Mouse (Mus musculus) lung, embryonic 14.5 days (tissue): ENCODE data around the gene Akap2. TPM values are rescaled to one million over a fixed set of nuclear protein-coding genes. Genes with fewer than 3 reads are reported as not detected.

Experiments
- ATAC-seq: fragments of 200-750 bp; cut with Nextera tagmentation; 2 replicates; pipeline ENCODE4 v1.8.0; 2017; ENCODE audit warnings: mild to moderate bottlenecking, moderate TSS enrichment, moderate library complexity; ENCODE audit not compliant: insufficient read depth
- DNase-seq: peaks from one replicate; pipeline ENCODE4 v3.0.0-alpha.2; 2015
- H3K27ac ChIP-seq: fragments of 300-500 bp; sonication (generic); 2 replicates; pipeline ENCODE4 v1.5.1; 2014; ENCODE audit warnings: low read depth, mild to moderate bottlenecking, moderate library complexity
- H3K27me3 ChIP-seq: fragments of 300-500 bp; sonication (generic); 2 replicates; pipeline ENCODE4 v1.6.1; 2014; ENCODE audit warnings: low read length, control low read depth; ENCODE audit not compliant: insufficient read depth
- H3K36me3 ChIP-seq: fragments of 300-500 bp; sonication (generic); 2 replicates; pipeline ENCODE4 v1.6.1; 2014; ENCODE audit warnings: control low read depth; ENCODE audit not compliant: insufficient read depth
- H3K4me1 ChIP-seq: fragments of 300-500 bp; sonication (generic); 2 replicates; pipeline ENCODE4 v1.6.1; 2014; ENCODE audit warnings: antibody characterized with exemption, control low read depth; ENCODE audit not compliant: insufficient read depth
- H3K4me2 ChIP-seq: fragments of 300-500 bp; sonication (generic); 2 replicates; pipeline ENCODE4 v1.6.1; 2014; ENCODE audit warnings: mild to moderate bottlenecking
- H3K4me3 ChIP-seq: fragments of 300-500 bp; sonication (generic); 2 replicates; pipeline ENCODE4 v1.5.1; 2014; ENCODE audit warnings: low read depth, low read length
- H3K9ac ChIP-seq: fragments of 300-500 bp; sonication (generic); 2 replicates; pipeline ENCODE4 v1.6.1; 2014
- H3K9me3 ChIP-seq: fragments of 300-500 bp; sonication (generic); 2 replicates; pipeline ENCODE4 v1.6.1; 2016; ENCODE audit warnings: low read depth, low read length, control low read depth
- CTCF ChIP-seq: IDR thresholded peaks from 2 replicates; pipeline ENCODE4 v1.5.1; 2016; ENCODE audit warnings: antibody characterized with exemption, low read depth
- WGBS: fragments of 180-500 bp; shearing (Covaris S2); extraction: QIAGEN DNeasy Blood & Tissue Kit; methylation state at CpG from one replicate; pipeline ENCODE4 v1.1.7; 2014; 5-methylcytosine and 5-hydroxymethylcytosine counted together
- polyA plus RNA-seq: library from polyadenylated mRNA; unstranded; fragments of >200 nt; fragmentation: Nextera tagmentation; extraction: Ambion mirVana; gene quantifications from 2 replicates; pipeline ENCODE4 v1.2.1, GENCODE M21; 2014

Gene Akap2
- polyA plus RNA-seq, 1 experiment from 2014 or later = 51.9 TPM

DNA sequence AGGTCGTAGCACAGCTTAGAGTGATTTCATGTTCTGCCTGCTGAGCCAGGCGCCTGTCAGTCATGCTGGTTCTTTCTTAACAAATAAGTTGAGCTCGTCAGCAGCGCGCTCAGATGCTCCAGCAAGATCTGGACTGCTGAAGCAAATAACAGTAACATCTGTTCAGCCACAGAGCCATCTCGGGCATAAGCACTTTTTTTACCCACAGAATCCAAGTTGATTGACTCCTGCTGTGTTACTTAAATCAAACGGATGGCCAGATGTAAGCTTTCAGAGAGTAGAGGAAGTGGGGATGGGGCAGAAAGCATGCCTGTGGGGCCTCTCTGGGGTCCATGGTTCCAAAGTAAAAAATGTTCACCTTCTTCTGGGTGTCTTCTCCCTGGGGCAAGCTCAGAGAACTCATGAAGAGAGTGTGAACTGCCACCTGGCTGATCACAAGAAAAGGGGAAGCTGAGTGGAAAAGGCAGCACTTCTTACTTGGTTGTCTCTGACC, 3.5 kb downstream of the Akap2 start:
- DNase-seq = peak; percentile 56
- no peak overlapping the region for H3K4me3 ChIP-seq

DNA sequence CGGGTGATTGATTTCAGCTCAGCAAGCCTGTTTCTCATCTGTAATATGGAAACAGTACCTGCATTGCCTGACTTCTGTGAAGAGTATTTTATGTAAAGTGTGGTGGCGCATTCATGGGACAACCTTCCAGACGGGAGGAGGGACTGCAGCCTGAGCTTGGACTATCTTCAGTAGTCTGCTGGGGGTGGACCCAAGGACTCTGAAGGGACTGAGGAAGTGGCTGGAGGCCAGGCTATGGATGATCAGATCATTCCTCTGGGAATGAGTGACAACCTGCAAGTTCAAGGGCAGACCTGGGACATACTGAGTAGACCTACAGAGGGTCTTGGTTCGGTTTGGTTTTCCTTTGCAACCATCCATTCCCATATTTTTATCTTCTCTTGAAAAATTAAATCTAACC, 4.8 kb downstream of the Akap2 start:
- no peak for TF ChIP-seq CTCF
- Histone ChIP-seq H3K4me3 (no peak overlapping the region), H3K4me1 (no peaks in the 10 kb centered on the region), H3K36me3 (peaks cover 3% of the 10 kb centered on the region; the same call in 1 of the 2 replicates), H3K9ac (no peak overlapping the region), H3K27me3 (no peaks in the 10 kb centered on the region), H3K9me3 (no peaks in the 10 kb centered on the region), H3K27ac (no peak overlapping the region), H3K4me2 (no peak overlapping the region)
- 88% methylated on average over 4 of the region's 4 CpGs for WGBS
- DNase-seq = no peak
- ATAC-seq = no peak

More for the DNA sequence above, 3.5 kb downstream of the Akap2 start:
- no peaks in the 10 kb centered on the region for H3K4me1 ChIP-seq
- no peaks in the 10 kb centered on the region for H3K9me3 ChIP-seq
- 36% methylated on average over 7 of the region's 7 CpGs for WGBS
- no peak for ATAC-seq
- peaks cover 3% of the 10 kb centered on the region; the same call in 1 of the 2 replicates for H3K36me3 ChIP-seq
- no peaks in the 10 kb centered on the region for H3K27me3 ChIP-seq
- no peak overlapping the region for H3K9ac ChIP-seq
- H3K27ac ChIP-seq = no peak overlapping the region
- H3K4me2 ChIP-seq = no peak overlapping the region
- no peak for TF ChIP-seq CTCF

- DNase-seq = peak; percentile 36
- 60% methylated on average over 2 of the region's 2 CpGs for WGBS
Measured at GRCm38 (mm10) chr4:57723659-57724058, 6.2 kb downstream of the Akap2 start.

DNA sequence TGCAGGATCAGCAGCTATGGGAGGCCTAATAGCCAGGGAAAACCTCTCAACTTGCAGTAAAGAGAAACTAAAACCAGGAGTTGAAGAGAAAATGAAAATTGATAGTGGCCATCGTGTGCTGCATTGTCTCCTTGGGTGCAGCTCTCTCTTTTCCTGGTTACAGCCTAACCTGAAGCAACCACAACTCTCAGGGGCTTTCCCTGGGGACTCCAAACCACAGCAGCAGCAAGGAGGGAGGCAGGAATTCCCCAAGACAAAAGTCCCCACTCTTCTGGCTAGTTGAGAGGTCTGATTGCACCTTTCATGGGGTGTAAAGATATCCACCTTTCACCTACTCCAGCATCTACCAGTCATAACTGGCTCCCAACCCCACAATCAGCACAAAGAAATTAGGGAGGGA, 8.1 kb downstream of the Akap2 start:
- DNase-seq = no peak
- TF ChIP-seq CTCF = no peak
- Histone ChIP-seq H3K9me3 (no peaks in the 10 kb centered on the region), H3K36me3 (peaks cover 3% of the 10 kb centered on the region; the same call in 1 of the 2 replicates), H3K4me3 (no peak overlapping the region), H3K27ac (no peak overlapping the region), H3K4me1 (no peaks in the 10 kb centered on the region), H3K4me2 (no peak overlapping the region), H3K9ac (no peak overlapping the region), H3K27me3 (no peaks in the 10 kb centered on the region)
- 79% methylated on average over 1 of the region's 1 CpGs for WGBS
- no peak for ATAC-seq

More at GRCm38 (mm10) chr4:57723659-57724058, 6.2 kb downstream of the Akap2 start:
- Histone ChIP-seq H3K4me1 (no peaks in the 10 kb centered on the region), H3K9ac (no peak overlapping the region), H3K36me3 (peaks cover 3% of the 10 kb centered on the region; the same call in 1 of the 2 replicates), H3K9me3 (no peaks in the 10 kb centered on the region), H3K4me3 (no peak overlapping the region), H3K27me3 (no peaks in the 10 kb centered on the region), H3K27ac (no peak overlapping the region), H3K4me2 (no peak overlapping the region)
- peak; percentile 51 for TF ChIP-seq CTCF
- ATAC-seq = no peak

GRCm38 (mm10) chr4:57728611-57729183, 11.2 kb downstream of the Akap2 start:
- no peak for TF ChIP-seq CTCF
- 76% methylated on average over 4 of the region's 4 CpGs for WGBS
- no peaks in the 10 kb centered on the region for H3K27me3 ChIP-seq

DNA sequence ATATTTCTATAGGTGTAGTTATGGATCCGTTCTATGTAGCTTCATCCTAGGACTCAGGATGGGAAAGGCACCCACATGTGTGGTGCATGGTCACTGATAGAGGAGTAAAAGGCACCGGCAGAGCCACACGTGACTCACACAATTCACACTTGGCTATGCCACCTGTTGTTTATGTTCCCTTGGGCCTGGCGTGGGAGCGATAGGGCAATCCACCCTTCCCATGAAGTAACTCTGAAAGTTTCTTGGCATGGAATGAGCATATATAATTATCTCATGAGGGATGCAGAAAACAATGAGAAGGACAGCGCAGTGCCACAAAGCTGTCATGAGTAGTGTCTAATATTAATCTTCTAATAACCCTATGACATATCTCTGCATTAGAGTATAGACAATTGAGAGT, 12.6 kb downstream of the Akap2 start:
- no peak for TF ChIP-seq CTCF
- Histone ChIP-seq H3K4me1 (no peaks in the 10 kb centered on the region), H3K27me3 (no peaks in the 10 kb centered on the region), H3K9ac (no peak overlapping the region), H3K4me2 (no peak overlapping the region), H3K9me3 (no peaks in the 10 kb centered on the region), H3K4me3 (no peak overlapping the region), H3K27ac (no peak overlapping the region), H3K36me3 (no peaks in the 10 kb centered on the region)
- WGBS = 83% methylated on average over 6 of the region's 6 CpGs
- DNase-seq (no peak), ATAC-seq (no peak)

More at GRCm38 (mm10) chr4:57728611-57729183, 11.2 kb downstream of the Akap2 start:
- no peak overlapping the region for H3K4me2 ChIP-seq
- DNase-seq (no peak), ATAC-seq (no peak)
- no peak overlapping the region for H3K27ac ChIP-seq
- no peaks in the 10 kb centered on the region for H3K9me3 ChIP-seq
- H3K36me3 ChIP-seq = no peaks in the 10 kb centered on the region
- no peaks in the 10 kb centered on the region for H3K4me1 ChIP-seq
- H3K9ac ChIP-seq = no peak overlapping the region
- H3K4me3 ChIP-seq = no peak overlapping the region

DNA sequence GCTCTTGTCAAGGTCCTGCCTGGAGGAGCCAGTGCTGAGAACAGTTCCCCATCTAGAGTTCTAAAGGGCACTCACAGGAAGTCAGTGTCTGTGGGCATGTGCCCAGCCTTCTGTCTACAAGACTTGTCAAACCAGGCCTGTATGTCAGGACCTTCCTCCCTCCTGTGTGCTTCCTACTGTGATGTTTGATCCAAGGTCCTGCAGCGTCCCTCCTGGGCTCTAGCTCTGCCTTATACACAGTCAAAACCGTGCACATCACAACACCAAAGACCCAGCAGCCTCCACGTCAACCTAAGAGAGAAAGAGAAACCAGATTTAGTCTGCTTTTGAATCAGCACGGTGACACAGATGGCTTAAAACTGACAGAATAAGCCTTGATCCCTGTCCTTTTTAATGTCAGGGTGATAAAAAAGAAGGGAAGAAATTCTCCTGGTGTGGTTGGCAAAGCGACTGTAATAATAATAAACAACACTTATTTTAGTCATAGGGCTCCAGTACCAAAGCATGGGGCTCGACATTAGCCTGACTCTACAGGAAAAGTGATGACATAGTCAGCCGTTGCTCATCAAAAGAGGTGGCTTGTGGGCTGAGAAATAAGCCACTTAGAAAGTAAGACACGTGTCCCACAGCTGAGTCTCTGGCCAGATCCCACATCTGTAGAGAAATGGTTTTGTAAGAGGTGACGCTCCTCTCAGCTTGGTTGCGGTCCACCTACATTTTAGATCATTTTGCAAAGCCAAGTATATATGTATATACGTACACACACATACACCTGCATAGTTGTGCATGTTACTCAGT, 13.5 kb downstream of the Akap2 start:
- Histone ChIP-seq H3K27me3 (no peaks in the 10 kb centered on the region), H3K4me1 (no peaks in the 10 kb centered on the region), H3K36me3 (no peaks in the 10 kb centered on the region), H3K27ac (no peak overlapping the region), H3K9me3 (no peaks in the 10 kb centered on the region), H3K9ac (no peak overlapping the region), H3K4me3 (no peak overlapping the region), H3K4me2 (no peak overlapping the region)
- ATAC-seq (no peak), DNase-seq (no peak)
- no peak for TF ChIP-seq CTCF
- WGBS = 64% methylated on average over 11 of the region's 11 CpGs
